Mouse (Mus musculus) ES-Bruce4 (cell line): Measurements from ENCODE around the gene Mybpc2.

Experiments
- CTCF ChIP-seq: IDR thresholded peaks from one replicate; pipeline ENCODE4 v1.8.1; 2011; ENCODE audit warnings: low read depth, low read length
- EP300 ChIP-seq: IDR thresholded peaks from 2 replicates; pipeline ENCODE4 v1.6.1; 2011; ENCODE audit warnings: low read depth, low read length; ENCODE audit not compliant: insufficient read depth
- POLR2A ChIP-seq: IDR thresholded peaks from one replicate; pipeline ENCODE4 v1.8.1; 2011; ENCODE audit warnings: low read length; ENCODE audit not compliant: insufficient read depth

GRCm38 (mm10) chr7:44527483-44528398, 3.3 kb upstream of the Mybpc2 start:
- no peak for TF ChIP-seq POLR2A
- no peak for TF ChIP-seq EP300
- peak; percentile 85 for TF ChIP-seq CTCF
